Mouse (Mus musculus) lung, adult 2 months (tissue): ENCODE measurements around the gene Nme6.

ENCODE experiments used
- CTCF ChIP-seq: fragments of 200-500 bp; IDR thresholded peaks from 2 replicates; pipeline ENCODE4 v1.5.1; 2011; ENCODE audit warnings: mild to moderate bottlenecking, low read length, control low read depth; ENCODE audit not compliant: insufficient read depth
- POLR2A ChIP-seq: fragments of 200-500 bp; IDR thresholded peaks from 2 replicates; pipeline ENCODE4 v1.6.1; 2011; ENCODE audit warnings: low read depth, mild to moderate bottlenecking, control low read depth, low read length, borderline replicate concordance; ENCODE audit errors: extremely low read depth

DNA sequence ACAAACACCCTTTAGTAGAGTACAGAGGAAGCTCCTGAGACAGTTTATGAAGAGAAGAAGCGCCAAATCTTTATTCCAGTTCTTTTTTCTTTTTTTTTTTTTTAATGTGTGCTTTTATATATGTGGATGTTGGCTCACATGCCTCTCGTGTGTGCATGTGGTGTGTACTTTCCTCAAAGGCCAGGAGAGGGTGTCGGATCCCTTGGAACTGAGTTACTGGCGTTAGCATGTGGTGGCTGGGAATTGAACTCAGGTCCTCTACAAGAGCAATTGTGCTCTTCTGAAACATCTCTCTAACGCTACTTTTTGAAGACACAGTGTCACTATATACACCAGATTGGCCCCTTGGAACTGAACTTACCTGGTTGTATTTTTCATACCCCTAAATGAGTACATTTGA is 45.1 kb downstream of the Nme6 start:
- TF ChIP-seq CTCF (no peak), POLR2A (no peak)
